Mouse (Mus musculus) adrenal gland (tissue): ENCODE results near the gene Uox.

Experiments
- intact Hi-C: fragments of 180-260 bp; cut with DNase I; formaldehyde crosslinking; loops from one replicate; pipeline ENCODE4 v1.15.1; 2025
- long read RNA-seq, 2 experiments: library from polyadenylated mRNA; unstranded; transcript quantifications; one replicate each; pipeline ENCODE4 v2.0.0; 2020; ENCODE audit warnings: borderline replicate concordance in 1 of 2; ENCODE audit not compliant: insufficient replicate concordance in 1 of 2

Uox gene
- long read RNA-seq, experiment 1: 0 reads
- long read RNA-seq, experiment 2: 0 reads

DNA sequence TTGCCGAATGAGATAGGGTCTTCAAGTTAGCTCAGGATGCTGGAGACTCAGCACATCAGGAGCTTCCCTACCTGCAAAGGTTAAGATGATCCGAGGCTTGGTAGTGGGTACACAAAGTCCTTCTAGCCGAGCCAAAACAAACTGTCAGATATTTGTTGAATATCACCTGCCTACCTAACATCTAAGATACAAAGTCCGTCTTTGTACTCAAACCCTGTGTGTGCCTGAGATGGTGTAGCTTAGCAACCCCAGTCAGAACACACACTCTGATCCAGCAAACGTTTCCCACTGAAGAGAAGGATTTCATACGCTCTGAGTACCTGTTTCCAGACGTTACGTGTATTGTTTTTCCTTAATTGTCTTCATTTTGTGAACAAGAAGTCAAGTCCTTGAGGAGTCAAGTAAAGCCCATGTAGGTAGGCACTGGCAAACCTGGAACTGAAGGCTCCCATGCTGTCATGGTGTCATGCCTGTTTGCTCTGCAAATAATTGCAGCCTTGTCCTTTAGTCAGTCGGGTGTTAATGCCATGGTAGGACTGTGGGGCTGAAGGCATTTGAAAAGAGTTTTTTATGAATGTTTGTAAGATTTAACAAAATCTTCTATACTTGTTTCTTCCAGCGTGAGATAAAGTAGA, at the start of gene Uox:
TSS of gene Uox (plus strand) at position 279 of the 635 bp plus-strand sequence.
- intact Hi-C loops: no loop called here

DNA sequence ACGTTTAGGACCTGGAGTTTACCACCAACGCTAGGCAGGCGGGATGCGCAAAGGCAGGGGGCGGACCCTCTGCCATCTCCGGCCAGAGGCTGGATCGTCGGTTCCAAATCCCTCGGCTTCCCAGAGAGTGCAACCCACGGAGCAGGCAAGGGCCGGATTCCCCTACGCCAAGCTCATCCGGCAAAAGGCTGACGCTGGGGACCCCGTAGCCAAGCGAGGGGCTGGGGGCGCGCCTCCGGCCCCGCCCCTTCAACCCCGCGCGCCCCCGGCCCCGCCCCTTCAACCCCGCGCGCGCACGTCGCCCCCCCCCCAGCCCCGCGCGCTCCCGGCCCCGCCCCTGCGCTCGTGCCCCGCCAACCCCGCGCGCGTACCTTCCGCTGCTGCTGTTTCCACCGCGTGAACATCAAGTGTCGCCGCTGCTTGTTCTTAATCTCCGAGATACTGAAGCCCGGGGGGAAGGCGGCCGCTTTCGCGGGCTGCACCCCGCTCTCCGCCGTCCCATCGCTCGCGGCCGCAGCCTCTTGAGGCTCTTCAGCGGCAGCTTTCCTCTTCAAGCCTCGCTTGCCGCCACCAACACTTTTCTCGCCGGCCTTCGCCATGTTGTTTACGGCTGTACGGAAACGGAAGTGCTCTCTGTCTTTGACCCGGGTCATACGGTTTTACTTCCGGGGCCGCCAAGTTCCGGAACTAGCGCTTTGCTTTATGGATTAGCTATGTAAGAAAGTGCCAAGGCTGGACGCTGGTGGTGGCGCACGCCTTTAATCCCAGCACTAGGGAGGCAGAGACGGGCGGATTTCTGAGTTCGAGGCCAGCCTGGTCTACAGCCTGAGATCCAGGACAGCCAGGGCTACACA, 49.2 kb upstream of the Uox start, which contains the start of gene Rpf1:
TSS of gene Rpf1 (minus strand) at position 632 of the 854 bp plus-strand sequence.
- intact Hi-C loops: no loop called here

DNA sequence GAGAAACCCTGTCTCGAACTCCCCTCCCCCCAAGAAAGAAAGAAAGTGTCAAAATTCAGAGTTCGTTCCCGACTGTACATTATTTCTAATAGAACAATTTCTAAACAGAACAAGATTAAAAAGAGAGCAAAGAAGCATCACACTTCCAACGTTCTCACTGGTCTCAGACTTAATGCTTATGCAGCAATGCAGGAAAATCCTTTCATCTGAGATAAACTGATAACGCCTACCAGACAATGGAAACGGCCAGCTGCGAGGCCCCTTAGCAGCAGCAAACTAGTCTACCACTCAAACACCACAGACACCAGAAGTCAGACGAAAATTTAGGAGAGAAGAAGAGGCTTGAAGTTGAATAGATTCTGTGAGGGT, 48.6 kb upstream of the Uox start:
- intact Hi-C loops: no loop called here

DNA sequence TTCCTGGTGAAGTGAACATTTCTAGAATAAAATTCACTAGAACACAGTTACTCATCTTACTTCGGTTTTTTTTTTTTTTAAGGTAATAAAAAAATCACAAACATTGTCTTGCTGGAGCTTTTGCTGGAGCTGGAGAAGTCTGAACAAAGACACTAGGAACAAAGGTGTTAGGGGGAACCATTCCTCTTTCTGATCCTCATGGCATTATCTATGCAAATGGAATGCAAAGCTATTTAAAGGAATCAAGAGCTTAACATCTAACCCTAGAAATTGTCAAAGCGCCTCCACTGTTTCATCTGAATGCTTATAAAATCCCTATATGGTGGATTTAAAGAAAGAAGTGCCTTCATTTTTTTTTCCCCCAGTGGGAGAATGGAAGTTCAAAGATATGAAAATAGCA, 41.9 kb upstream of the Uox start:
- intact Hi-C loops: no loop called here

DNA sequence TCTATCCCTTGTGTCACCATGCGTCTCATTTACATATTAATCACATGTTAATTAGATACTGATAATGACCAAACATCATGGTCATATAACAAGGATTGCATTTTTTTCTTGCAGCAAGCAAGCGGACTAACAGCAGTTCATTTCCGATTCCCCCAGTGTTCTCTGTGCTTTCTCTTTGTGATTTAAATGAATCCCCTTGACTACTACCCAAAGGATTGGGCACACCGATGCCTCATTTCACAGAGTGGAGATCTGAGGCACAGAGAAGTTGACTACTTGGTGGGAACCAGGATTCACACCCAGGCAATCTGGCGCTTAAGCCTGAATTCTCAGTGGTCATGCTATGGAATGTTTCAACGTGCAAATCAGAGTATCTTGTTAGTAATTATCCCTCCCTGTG, 35.2 kb upstream of the Uox start:
- intact Hi-C loops: no loop called here

DNA sequence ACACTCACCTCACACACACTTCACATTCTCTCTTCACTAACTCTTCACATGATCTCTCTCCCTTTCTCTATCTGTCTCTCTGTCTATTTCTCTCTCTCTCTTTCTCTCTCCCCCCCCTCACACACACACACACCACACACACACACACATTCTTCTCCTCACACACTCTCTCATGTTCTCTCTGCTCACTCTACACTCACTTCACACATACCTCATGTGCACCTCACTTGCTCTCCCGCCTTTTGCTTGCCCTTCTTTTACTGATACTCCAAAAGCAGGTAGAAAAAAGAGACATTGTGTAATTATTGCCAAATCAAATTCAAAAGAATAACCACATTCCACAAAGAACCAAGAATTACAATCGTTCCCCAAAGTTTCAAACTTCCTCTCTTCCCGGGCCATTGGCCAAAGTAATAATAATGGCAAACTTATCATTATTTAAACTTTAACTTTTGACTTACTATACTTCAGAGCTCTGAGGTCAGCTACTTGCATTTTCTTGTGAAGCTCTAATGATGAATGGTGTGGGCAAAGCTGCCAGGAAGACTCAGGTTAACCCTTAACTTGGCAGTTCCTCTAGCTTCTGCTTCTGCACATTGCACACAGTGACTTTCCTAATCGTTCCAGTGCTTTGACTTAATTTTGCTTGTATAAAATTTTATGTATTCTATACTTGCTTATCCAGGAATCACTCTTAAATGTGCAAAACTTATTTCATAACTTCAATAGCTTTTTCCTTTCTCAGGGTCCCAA, 29.5 kb upstream of the Uox start:
- intact Hi-C loops: no loop called here

DNA sequence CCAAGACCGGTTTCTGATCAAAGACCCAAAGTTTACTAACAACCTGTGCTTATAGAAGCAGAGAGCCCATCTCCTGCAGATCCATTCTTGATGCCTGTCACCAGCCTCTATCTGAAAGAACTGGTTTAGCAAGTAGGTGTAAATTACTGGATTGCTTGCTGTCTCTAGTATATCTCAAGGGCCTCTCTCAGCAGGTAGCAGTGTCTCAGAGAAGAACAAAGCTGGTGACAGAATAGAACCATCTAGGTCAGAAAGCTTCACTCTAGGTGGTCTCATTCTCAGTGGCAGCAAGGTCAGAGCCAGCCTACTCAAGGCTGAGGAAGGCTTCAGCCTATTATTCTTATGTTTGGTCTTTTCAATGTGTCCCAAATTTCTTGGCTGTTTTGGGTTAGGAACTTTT, 26.6 kb upstream of the Uox start:
- intact Hi-C loops: no loop called here

DNA sequence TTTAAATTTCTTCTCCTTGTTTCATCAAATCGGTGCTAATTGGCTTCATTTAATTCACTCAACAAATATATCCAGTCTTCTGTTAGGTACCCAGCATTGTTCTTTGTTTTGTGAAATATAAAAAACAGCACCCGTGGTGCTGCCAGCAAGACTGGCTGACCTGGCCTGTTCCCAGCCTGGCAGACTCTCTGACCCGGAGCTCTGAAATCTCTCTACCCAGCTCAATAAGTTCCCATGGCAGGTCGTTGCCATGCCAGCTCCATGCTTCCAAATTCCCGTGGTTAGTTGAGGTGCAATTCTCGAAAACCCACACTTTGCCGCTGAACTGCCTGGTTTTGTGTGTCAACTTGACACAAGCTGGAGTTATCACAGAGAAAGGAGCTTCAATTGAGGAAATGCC, 15.4 kb upstream of the Uox start:
- intact Hi-C loops: no loop called here

DNA sequence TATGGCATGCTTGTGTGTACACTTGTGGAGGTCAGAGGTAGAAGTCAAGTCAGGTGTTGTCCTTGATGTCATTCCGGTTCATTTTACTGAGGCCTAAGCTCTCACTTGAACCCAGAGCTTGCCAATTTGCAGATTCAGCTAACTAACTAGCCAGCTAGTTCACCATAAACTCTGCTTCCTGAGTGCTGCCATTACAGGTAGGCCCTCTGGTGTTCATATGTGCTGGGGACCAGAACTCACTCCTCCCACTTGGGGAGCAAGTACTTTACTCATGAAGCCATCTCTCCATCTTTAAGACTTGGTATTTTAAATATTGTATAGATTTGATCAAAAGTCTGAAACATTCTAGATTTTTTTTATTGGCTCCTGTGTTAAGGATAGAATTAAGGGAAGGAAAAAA, 13.7 kb upstream of the Uox start:
- intact Hi-C loops: no loop called here

DNA sequence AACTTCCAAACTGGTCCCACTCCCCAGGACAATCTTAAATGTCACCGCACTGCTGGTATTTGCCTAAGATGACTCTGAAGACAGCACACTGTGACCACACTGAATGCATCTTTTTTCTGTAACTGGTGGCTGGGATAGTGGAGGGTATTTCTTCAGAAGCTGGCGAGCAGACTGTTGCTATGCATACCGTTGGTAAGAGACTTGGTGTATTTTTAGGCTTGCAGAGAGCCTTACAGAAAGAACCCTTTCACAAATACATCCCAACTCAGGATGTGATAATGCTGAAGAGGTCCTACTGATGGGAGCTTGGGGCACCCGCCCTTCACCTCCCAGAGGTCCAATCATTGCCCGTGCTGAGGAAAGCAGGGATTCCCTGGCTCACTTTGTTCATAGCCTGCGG, 12.7 kb upstream of the Uox start:
- intact Hi-C loops: no loop called here

DNA sequence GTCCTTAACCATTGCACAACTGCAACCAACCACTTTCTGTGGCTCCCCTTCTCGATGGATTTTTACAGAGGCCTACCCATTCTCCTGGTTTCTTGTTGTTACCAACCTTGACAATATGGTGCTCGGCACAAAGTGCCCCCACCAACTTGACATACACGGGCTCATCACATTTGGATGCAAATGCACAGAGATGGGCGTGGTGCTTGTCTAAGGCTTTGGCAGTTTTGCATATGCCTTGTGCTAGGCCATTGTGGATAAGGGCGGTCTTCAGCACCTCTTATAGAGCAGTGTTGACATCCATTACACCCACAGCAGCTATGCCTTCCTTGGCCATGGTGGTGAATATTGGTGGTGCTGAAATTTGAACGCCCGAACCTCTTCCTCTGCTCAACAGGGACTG, 7.3 kb upstream of the Uox start:
- intact Hi-C loops: loop anchor here (5.0 to 10.0 kb wide), 2 partner anchors 132 to 219 kb away; no protein-coding TSS in a partner anchor

DNA sequence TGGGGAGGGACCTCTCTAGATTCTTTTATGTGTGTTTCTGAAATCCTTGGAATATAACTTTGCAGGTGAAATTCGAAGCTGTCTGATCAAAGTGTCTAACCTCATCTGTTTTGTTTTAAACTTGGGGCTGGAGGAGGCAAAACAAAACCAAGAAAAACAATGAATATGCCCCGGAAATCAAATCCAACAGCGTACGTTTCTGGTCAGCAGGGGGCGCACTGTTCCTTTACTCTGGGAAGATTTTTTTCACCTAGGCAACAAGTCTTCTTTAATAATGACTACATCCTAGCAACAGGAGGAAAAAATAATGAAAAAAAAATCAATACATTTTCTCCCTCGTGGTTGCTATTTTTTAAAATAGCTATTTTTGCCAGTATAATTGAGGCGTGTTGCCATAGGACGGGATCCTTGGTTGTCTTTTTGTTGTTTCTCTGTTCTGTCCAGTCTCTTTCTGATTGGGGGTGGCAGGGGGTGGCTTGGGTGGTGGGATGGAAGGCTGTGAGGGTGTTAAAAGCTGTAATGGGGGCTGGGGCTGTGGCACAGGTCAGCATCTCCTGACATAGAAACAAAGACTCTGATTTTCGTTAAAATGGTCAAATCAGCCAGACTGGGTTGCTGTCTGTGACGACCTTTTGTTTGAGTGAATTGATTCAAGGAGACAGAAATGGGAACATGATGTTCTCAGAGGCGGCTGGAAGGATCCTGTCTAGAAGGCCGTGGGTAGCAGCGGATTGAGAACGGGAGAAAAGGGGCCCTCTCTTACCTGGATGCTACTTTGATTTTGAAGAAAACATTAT, 5.8 kb upstream of the Uox start:
- intact Hi-C loops: loop anchor here (2.0 to 10.0 kb wide), 3 partner anchors 130 to 350 kb away; no protein-coding TSS in a partner anchor

DNA sequence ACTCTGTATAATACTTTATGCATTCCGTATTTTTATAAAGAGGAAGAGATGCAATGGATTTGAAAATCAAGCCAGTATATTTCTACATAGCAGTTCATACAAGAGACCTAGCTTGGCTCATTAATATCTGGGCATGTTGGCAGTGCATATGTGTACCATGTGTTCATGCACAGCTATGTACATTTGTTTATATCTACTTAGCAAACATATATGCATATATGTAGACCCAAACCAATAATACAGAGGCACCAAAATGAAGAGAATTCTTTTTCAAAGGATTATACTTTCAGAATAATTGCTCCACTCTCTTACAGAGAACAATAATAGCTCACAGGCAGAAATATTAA, 5.2 kb upstream of the Uox start:
- intact Hi-C loops: loop anchor here (2.0 to 10.0 kb wide), 2 partner anchors 130 to 350 kb away; no protein-coding TSS in a partner anchor

DNA sequence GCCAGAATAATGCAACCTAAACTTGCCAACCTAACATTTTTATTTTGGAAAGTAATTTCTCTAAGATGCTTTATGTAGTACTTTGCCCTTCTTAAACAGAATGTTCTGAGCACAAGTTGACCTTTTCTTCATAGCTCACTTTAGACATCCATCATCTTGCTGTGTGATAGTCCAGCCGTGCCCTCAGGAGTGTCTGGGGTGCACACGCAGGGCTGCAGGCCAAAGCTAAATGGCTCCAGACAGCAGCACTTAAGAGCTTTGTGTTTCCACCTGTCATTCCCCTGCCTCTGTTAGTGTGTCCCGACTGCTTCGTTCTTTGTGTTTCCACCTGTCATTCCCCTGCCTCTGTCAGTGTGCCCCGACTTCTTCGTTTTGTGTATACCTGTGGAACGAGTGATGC, 2.9 kb upstream of the Uox start:
- intact Hi-C loops: loop anchor here (10.0 kb wide), 1 partner anchor 127 kb away; no protein-coding TSS in a partner anchor

DNA sequence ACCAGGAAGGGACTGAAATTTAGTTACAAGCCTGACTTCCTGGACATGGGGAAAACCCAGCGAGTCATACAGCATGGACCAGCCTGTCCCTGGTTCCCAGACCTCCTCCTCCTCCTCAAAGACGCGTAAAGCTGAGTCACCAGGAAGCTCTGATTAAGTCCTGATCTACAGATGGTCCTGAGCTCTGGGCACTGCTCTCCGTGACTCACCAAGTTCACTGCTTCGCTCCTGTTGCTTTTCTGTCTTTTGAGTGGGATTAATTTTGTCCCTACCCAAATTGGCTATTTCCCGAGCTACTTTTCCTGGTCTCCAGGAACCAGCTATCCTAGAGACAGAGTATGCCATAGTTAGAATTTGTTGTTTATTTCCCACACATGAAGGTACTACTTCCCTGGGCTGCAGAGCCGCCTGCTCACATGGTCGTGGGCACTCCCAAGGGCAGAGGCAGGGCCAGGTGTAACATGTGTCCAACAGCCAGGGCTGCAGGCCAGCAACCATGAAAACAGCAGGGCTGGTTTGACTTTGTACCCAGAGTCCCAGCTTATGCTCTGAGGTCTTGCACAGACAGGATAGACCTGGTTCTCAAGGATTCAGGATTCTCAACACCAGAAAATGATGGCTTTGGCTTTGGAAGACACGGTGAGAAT, 2.2 kb upstream of the Uox start:
- intact Hi-C loops: loop anchor here (10.0 kb wide), 1 partner anchor 127 kb away; no protein-coding TSS in a partner anchor

DNA sequence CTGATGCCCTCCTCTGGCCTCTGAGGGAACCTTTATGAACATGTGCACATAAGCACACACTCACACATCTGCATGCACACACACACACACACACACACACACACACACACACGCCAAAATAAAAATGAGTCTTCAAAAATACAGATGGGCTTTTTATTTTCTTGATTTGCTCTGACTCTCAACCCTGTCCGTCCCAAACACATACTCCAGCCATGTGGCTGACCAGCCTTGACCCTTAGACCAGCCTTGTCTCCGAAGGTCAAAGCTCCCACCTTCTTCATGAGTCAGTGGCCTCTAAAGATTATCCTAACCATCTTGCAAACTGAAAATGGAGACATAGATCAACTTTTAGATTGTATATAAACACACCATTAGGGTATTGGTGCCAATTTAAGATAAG, 632 bp upstream of the Uox start:
- intact Hi-C loops: loop anchor here (10.0 kb wide), 1 partner anchor 125 kb away; no protein-coding TSS in a partner anchor

DNA sequence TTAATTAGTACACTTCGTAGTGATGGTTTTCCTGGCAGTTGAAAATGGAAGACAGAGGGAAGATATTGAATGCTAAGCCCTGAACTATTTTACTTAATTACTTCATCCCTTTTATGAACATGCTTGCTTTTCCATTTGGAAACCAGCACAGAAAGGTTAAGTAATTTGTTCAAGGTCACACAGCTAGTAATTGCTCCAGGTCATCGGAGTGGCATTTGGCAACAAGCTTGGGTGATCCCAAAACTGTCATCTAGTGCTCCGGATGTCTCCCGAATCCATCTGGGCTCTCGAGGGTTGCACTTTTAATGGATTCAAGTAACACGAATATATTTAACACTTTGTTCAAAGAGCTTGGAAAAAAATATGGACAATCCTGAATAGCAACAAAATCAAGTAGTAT, 713 bp downstream of the Uox start:
- intact Hi-C loops: no loop called here

DNA sequence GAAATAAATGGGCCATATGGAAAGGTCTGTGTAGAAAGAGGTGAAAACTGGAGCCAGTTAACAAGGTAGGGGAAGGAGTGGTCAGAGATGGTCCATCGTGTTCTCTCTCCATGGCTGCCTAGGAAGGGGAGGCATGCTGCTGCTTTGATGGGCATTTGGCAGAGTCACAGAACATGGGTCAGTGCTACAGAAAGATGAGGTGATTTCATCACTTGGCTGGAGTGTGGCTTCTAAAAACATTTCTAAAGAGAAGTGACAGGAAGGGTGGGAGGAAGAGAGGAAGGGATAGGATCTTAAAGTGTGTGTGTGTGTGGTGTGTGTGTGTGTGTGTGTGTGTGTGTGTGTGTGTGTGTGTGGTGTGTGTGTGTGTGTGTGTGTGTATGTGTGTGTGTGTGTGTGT, 1.1 kb downstream of the Uox start:
- intact Hi-C loops: no loop called here

DNA sequence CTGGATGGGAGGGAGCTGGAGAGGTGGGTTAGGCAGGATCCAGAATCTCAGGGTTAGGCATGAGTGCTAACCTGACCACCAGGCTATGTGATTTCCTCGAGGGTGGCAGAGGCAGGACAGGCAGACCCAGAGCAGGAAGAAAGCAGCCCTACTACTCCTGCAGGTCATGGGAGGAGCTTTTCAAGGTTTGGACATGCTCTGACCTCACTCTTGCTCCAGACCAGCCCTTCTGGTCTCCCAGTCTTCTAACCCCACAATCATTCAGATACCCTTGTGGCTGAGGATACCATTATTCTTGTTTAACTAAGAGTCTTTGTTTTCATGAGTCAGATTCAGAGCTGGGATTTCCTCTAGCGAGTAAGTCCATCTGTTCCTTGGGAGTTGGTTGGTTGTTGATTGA, 7.4 kb downstream of the Uox start:
- intact Hi-C loops: no loop called here

DNA sequence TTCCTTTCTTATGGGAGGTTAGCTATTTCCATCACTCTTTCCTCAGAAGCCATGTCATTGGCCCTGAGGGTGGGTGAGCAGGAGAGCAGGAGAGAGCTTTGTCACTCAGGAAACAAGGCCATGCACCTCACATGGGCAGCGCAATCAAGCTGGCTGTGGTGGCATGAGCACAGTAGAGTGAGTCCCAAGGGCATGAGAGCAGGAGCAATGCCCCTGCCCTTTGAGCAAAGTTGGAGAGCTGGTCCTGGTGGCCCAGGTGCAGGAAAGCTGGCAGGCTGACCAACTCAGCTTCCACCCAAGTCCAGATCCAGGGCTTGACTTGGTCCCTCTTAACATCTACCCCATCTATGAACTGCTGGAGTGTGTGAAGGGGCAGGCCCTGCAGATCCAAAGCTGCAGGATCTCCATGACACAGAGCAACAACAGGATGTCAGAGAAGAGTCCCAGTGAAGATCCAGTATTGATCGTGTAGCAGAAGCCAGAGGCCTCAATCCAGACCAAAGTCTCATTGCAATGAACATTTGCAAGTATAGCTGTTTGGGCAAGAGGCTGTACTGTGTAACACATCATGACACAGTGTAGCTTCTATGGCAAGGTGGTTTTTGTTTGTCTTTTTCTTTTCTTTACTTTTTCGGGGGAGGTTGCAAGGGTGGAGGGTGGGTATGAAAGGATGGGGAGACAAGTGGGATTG, 10.0 kb downstream of the Uox start:
- intact Hi-C loops: no loop called here
